Mouse (Mus musculus): ENCODE measurements around the gene Ccdc159. TPM values are rescaled to one million over a fixed set of nuclear protein-coding genes. Genes with fewer than 3 reads are reported as not detected.

The Ccdc159 gene
- polyA plus RNA-seq, 1 experiment from 2014 or later, result 1.8 TPM

GRCm38 (mm10) chr9:21916851-21917492 lies 10.3 kb upstream of the Ccdc159 start:
- TF ChIP-seq CTCF (IDR thresholded peaks at IDR 0.05; ENCODE audit: low read depth), result no peak
- Histone ChIP-seq H3K9ac (ENCODE audit: low read depth, low read length) (no peak overlapping the region; the same call in 1 of the 2 replicates), H3K27me3 (ENCODE audit: insufficient read depth, low read length) (no peaks in the 10 kb centered on the region), H3K4me2 (ENCODE audit: low read length) (peak overlapping the region; percentile 96), H3K4me1 (replicated peaks; ENCODE audit: insufficient read depth, low read length) (0 out of 2 replicates have a peak, but pooled peaks cover 5% of the 10 kb centered on the region), H3K9me3 (replicated peaks; ENCODE audit: low read length) (no peaks in the 10 kb centered on the region), H3K4me3 (replicated peaks; ENCODE audit: low read depth, low read length) (peak overlapping the region; percentile 54; the same call in 1 of the 2 replicates), H3K36me3 (ENCODE audit: insufficient read depth, low read length) (no peaks in the 10 kb centered on the region), H3K27ac (peak overlapping the region; percentile 51; the same call in 1 of the 2 replicates)
- ATAC-seq (replicated peaks; ENCODE audit: low FRiP score, low read depth) (no peak), DNase-seq (ENCODE audit: low spot score) (no peak)
- 54% methylated on average over 3 of the region's 3 CpGs for WGBS

GRCm38 (mm10) chr9:21917493-21918034 lies 9.7 kb upstream of the Ccdc159 start:
- DNase-seq (ENCODE audit: low spot score) (no peak), ATAC-seq (replicated peaks; ENCODE audit: low FRiP score, low read depth) (no peak; the same call in none of the 2 replicates)
- peak overlapping the region; percentile 54 for H3K4me3 ChIP-seq (replicated peaks; ENCODE audit: low read depth, low read length)
- no peaks in the 10 kb centered on the region for H3K36me3 ChIP-seq (ENCODE audit: insufficient read depth, low read length)
- H3K4me1 ChIP-seq (replicated peaks; ENCODE audit: insufficient read depth, low read length), result 0 out of 2 replicates have a peak, but pooled peaks cover 5% of the 10 kb centered on the region
- under 1% methylated on average over 35 of the region's 35 CpGs for WGBS
- H3K27me3 ChIP-seq (ENCODE audit: insufficient read depth, low read length), result no peaks in the 10 kb centered on the region
- TF ChIP-seq CTCF (IDR thresholded peaks at IDR 0.05; ENCODE audit: low read depth), result no peak
- peak overlapping the region; percentile 51 for H3K27ac ChIP-seq
- H3K4me2 ChIP-seq (ENCODE audit: low read length), result peak overlapping the region; percentile 96
- H3K9me3 ChIP-seq (replicated peaks; ENCODE audit: low read length), result no peaks in the 10 kb centered on the region
- peak overlapping the region; percentile 55 for H3K9ac ChIP-seq (ENCODE audit: low read depth, low read length)

GRCm38 (mm10) chr9:21918035-21918592 lies 9.2 kb upstream of the Ccdc159 start, which contains the start of gene Rab3d:
Rab3d (minus strand) TSS chr9:21918192.
- Histone ChIP-seq H3K9ac (ENCODE audit: low read depth, low read length) (peak within 1 kb of the TSS; percentile 55), H3K27me3 (ENCODE audit: insufficient read depth, low read length) (no peaks in the 10 kb centered on the region), H3K9me3 (replicated peaks; ENCODE audit: low read length) (no peaks in the 10 kb centered on the region), H3K27ac (peak within 1 kb of the TSS; percentile 51), H3K4me1 (replicated peaks; ENCODE audit: insufficient read depth, low read length) (0 out of 2 replicates have a peak, but pooled peaks cover 5% of the 10 kb centered on the region), H3K4me3 (replicated peaks; ENCODE audit: low read depth, low read length) (peak within 1 kb of the TSS; percentile 54), H3K36me3 (ENCODE audit: insufficient read depth, low read length) (no peaks in the 10 kb centered on the region), H3K4me2 (ENCODE audit: low read length) (peak within 1 kb of the TSS; percentile 96)
- DNase-seq (ENCODE audit: low spot score) (peak; percentile 97), ATAC-seq (replicated peaks; ENCODE audit: low FRiP score, low read depth) (peak; percentile 92)
- TF ChIP-seq CTCF (IDR thresholded peaks at IDR 0.05; ENCODE audit: low read depth), result 0 out of 2 replicates have a peak, but pooled peaks have one; percentile 3
- WGBS, result under 1% methylated on average over 36 of the region's 36 CpGs

- H3K4me1 ChIP-seq (replicated peaks; ENCODE audit: insufficient read depth, low read length), result 0 out of 2 replicates have a peak, but pooled peaks cover 5% of the 10 kb centered on the region
- peak overlapping the region; percentile 54; the same call in 1 of the 2 replicates for H3K4me3 ChIP-seq (replicated peaks; ENCODE audit: low read depth, low read length)
- H3K9ac ChIP-seq (ENCODE audit: low read depth, low read length), result no peak overlapping the region
- 24% methylated on average over 5 of the region's 5 CpGs for WGBS
- no peaks in the 10 kb centered on the region for H3K27me3 ChIP-seq (ENCODE audit: insufficient read depth, low read length)
- no peak overlapping the region for H3K27ac ChIP-seq
- H3K9me3 ChIP-seq (replicated peaks; ENCODE audit: low read length), result no peaks in the 10 kb centered on the region
- H3K36me3 ChIP-seq (ENCODE audit: insufficient read depth, low read length), result no peaks in the 10 kb centered on the region
- TF ChIP-seq CTCF (IDR thresholded peaks at IDR 0.05; ENCODE audit: low read depth), result no peak
- DNase-seq (ENCODE audit: low spot score), result no peak
- peak overlapping the region; percentile 96 for H3K4me2 ChIP-seq (ENCODE audit: low read length)
- no peak for ATAC-seq (replicated peaks; ENCODE audit: low FRiP score, low read depth)
Observed at GRCm38 (mm10) chr9:21918692-21919384, 8.4 kb upstream of the Ccdc159 start.

- no peak overlapping the region for H3K27ac ChIP-seq
- no peak for ATAC-seq (replicated peaks; ENCODE audit: low FRiP score, low read depth)
- no peak overlapping the region for H3K9ac ChIP-seq (ENCODE audit: low read depth, low read length)
- WGBS, result 91% methylated on average over 4 of the region's 4 CpGs
- no peak for TF ChIP-seq CTCF (IDR thresholded peaks at IDR 0.05; ENCODE audit: low read depth)
- 0 out of 2 replicates have a peak, but pooled peaks cover 3% of the 10 kb centered on the region for H3K4me1 ChIP-seq (replicated peaks; ENCODE audit: insufficient read depth, low read length)
- no peak overlapping the region for H3K4me3 ChIP-seq (replicated peaks; ENCODE audit: low read depth, low read length)
- no peaks in the 10 kb centered on the region for H3K36me3 ChIP-seq (ENCODE audit: insufficient read depth, low read length)
- H3K9me3 ChIP-seq (replicated peaks; ENCODE audit: low read length), result no peaks in the 10 kb centered on the region
- no peak for DNase-seq (ENCODE audit: low spot score)
- H3K27me3 ChIP-seq (ENCODE audit: insufficient read depth, low read length), result no peaks in the 10 kb centered on the region
- no peak overlapping the region for H3K4me2 ChIP-seq (ENCODE audit: low read length)
Observed at GRCm38 (mm10) chr9:21923036-21923435, 4.2 kb upstream of the Ccdc159 start.

Measured in kidney, postnatal 0 days (tissue).